Mouse (Mus musculus): Measurements from ENCODE around the gene Lrrc74a.

Gene Lrrc74a

GRCm38 (mm10) chr12:86804857-86805256 lies 70.7 kb downstream of the Lrrc74a start:
- no peak for DNase-seq (ENCODE audit: low read depth)

- DNase-seq (ENCODE audit: low read depth), result no peak
Measured at GRCm38 (mm10) chr12:86805315-86805714, 71.1 kb downstream of the Lrrc74a start.

GRCm38 (mm10) chr12:86806031-86806922 lies 72.1 kb downstream of the Lrrc74a start:
- DNase-seq (ENCODE audit: low read depth), result peak; percentile 52

GRCm38 (mm10) chr12:86806923-86807794 lies 73.0 kb downstream of the Lrrc74a start:
- DNase-seq (ENCODE audit: low read depth), result no peak

- DNase-seq (ENCODE audit: low read depth), result no peak
Measured at GRCm38 (mm10) chr12:86807795-86808128, 73.6 kb downstream of the Lrrc74a start.

GRCm38 (mm10) chr12:86808856-86809255 lies 74.7 kb downstream of the Lrrc74a start:
- DNase-seq (ENCODE audit: low read depth), result no peak

GRCm38 (mm10) chr12:86810040-86810439 lies 75.9 kb downstream of the Lrrc74a start:
- no peak for DNase-seq (ENCODE audit: low read depth)

- DNase-seq (ENCODE audit: low read depth), result peak; percentile 69
Measured at GRCm38 (mm10) chr12:86810725-86811444, 76.7 kb downstream of the Lrrc74a start.

- no peak for DNase-seq (ENCODE audit: low read depth)
Measured at GRCm38 (mm10) chr12:86812782-86813181, 78.6 kb downstream of the Lrrc74a start.

All from 416B (cell line).